Mouse (Mus musculus) 3134 (cell line): ENCODE measurements around the gene Sdf4.

Experiments used
- DNase-seq: peaks from one replicate; pipeline ENCODE4 v3.0.0-alpha.2; 2011; ENCODE audit warnings: low spot score; ENCODE audit not compliant: insufficient read length; ENCODE audit errors: extremely low read depth

The Sdf4 gene

DNA sequence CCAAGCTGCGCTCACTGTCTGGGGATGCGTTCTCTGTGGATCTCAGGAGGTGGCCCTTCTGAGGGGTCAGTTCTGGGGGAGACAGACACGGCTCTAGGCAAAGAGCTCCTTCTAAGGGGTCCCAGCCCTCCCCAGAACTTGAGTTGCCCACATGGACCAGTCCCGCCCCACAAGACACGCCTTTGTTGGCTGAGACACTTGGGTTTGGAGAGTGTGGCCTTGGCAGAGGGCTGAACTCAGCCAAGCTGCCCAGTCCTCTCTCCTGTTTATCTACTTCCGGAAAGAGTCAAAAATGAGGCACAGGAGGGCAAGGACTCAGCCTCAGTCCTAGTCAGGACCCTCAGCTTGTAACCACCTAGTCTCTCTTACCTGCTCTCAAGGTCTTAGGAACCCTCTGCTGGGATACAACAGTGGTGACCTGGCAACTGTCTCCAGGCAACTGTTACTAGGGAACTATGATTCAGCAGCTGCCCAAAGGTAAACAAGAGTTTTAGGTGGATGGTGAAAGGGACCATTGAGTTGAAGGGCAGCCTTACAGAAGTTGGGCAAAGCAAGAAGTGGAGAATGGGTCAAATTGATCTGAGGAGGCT is 57.8 kb downstream of the Sdf4 start:
- DNase-seq: no peak

DNA sequence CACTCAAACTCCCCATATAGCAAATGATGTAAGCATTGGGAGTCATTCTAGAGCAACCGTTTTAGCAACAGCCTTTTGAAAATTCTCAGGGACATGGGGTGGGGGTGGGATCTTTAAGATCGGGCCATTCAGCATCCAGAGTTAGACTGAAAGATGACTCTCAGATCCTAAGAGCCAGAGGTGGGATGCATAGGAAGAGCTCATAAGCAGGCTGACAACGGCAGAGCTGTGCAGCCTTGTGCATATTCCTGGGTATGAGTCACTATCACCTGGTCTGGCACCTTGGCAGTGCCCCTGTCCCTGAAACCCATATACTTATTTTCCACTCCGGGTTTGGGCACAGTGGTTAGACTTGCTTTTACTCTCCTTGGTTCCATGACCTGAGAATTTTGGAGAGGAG is 60.4 kb downstream of the Sdf4 start:
- DNase-seq: no peak

DNA sequence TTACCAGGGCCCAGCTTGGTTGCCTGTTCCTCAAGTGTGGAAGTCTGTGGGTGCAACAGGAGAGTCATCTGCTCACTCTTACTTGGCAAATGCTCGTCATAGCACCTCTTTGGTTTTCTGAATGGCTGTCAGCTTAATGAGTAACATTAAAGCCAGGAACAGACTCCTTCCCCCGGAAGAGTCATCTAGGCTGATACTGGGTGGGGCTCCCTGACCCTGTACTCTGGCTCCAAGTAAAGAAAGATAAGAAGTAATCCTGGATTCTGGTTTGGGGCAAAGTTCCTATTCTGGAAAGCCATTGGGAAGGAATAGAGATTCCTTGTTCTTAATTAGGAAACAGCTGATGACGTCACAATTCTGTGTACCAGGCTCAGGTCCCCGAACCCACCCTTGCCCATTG is 61.5 kb downstream of the Sdf4 start:
- no peak for DNase-seq

DNA sequence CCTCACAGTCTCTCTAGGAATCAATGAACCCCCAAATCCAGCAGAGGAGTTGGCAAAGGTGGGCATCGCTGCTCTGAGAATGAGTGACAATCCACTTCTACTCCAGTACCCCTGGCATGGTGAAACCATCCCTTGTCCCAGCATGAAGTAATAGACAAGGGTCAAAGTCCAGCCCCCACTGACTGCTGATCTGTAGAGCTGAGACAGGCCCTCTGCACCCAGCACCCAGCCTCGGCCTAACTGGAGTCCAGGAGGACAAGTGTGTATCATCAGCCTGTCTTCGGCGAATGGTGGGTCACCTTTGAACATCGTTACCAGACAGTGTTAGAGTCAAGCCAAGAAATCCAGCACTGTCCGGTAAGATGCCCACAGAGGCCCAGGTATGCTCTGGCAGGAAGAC is 61.9 kb downstream of the Sdf4 start:
- no peak for DNase-seq

DNA sequence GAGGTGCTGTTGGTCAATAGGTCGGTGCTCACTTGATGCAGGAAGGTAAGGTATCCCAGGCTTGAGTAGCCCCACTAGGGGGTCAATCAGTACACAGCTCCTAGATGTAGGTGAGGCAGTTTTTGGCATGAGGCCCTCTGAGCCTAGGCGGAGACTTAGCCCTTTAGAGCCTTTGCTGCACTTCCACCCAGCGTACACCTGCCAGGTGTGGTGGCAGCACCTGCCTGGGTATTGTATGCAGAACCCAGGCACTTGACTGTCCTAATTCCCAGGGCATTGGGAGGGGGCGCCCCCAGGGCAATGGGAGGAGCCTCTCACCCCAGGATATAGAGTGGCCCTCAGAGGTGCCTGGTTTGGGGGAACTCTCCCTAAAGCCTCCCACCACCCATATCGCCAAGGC is 62.5 kb downstream of the Sdf4 start:
- DNase-seq: no peak

DNA sequence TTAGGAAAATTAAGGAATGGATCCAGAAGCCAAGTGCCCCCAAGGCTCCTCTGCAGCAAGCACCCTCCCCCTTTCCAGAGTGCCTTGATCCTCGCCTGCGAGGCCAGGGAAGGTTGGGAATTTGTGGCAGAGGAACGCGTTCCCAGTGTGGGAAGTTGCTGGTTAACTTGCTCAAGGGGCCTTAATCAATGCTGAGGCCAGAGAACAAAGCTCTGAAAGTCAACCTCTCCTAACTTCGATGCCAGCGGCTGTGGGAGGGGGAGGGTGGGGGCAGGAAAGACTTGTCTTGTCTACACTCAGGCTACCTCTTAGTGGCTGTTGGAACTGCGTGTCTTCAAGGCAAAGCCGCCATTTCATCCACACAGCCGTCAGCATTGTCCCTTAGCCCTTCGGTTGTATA is 65.0 kb downstream of the Sdf4 start:
- no peak for DNase-seq

DNA sequence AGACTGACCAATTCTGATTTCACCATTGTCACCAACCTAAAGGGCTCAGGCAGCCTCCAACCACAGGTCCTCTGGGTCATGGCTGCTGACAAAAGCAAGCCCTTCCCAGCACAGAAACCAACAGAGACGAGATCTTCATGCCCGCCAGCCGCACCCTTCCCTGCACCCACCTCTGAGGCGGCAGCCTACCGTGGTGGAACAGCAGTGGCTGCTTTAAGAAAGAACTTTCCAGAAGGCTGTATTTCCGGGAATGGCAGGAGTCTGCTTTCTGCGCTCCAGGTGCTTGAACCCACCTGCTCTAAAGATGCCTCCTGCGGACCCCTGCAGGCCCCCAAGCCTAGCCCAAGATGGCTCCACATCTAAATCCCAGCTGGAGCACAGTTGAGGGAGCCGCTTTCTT is 66.2 kb downstream of the Sdf4 start:
- DNase-seq: no peak

DNA sequence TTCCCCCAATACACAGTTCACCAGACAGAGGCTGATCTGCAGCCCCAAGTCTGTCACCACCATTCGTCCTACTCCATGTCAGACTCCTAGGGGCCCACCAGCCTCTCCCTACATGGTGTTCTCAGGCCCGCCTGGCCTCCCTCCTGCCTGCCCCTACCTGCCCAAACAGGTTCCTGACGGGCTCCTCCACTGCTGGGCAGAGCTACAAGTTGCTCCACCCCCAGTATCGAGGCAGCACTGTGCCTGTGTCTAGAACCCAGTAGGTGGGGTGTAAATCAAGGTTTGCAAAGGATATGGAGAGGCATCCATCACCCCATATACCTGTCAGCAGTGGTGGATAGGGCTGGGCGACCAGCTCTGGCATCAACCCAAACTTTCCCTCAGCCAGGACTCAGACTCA is 66.6 kb downstream of the Sdf4 start, which contains the start of gene Ttll10:
Gene Ttll10, minus strand, starts transcription at position 154 of the 400 bp plus-strand sequence.
- DNase-seq: no peak

DNA sequence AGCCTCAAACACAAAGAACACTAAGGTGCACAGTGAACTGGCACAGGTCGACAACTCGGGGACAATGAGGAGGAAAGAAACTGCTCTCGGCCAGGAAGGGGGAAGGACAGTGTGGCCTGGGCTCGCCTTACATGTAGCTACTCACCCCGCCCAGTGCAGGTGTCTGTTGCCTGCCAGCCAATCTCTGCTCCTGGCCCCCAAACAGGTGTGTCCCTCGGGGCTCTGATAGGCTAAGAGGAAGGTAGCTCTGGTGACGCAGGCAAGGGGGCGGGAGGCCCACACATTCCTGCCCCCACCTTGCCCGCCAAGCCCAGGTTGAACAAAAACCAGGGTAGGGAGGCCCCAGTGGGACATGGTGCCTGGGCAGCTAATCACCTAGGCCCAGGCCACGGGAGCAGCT is 67.0 kb downstream of the Sdf4 start:
- DNase-seq: no peak
